Mouse (Mus musculus) regulatory T cell (primary cell): ENCODE data around the gene March2.

ENCODE experiments used
- in situ Hi-C: fragments of 300-600 bp; cut with MboI, MseI; formaldehyde crosslinking; loops from one replicate; pipeline ENCODE4 v1.15.1; 2025; ENCODE audit warnings: high pct_unique_total_duplicates

Gene March2

DNA sequence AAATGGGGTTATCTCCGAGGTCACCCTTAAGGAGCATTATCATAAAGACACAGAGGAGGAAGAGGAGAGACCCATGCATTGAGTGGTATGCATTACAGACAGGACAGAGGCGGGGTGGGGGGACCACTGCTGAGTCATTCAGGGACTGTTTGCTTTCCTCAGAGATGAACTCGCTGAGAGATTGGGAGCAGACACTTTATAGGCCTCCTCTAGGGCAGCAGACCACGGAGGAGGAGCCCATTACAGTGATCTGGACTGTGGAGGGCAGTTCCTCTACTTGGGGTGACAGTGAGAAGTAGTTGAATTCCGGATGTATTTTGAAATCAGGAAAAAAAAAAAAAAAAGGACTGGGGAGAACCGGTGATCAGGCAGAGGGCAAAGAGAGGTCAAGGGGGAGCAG, 78.7 kb downstream of the March2 start:
- in situ Hi-C loops: no loop called here

DNA sequence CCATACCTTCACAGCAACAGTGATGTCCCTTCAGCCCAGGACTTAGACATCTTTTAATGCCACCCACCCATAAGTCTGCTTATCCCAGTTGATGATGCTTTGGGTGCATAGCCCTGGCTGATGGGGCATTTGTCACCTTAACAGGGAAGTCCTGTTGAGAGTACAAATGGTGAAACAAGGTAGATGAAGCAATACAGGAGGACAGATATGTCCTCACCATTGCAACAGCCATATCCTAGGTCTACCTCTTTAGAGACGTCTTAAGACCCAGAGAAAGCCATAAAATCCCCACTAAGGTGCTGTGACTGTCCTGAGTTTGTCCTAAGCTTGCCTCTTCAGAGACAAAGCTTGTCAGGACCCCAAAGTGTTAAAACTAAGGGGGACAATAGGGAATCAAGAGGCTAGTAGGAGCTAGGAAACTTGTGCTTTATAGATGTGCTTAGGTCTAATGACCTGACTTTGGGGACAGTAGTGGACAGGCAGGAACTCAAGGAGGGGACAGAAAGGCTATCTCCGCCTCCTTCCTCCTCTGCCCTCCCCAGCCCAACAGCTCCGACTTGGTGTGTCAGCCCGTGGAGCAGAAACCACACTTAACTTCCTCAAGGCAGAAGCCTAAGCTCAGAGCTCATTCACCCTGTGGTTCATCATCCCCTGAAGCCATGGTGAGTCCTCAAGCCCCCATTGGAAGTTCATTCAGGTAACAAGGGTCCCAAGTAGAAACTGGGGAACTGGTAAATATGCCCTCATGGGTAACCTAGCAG, 80.8 kb downstream of the March2 start, which contains the start of gene Pram1:
Gene Pram1 (plus strand): TSS at position 541 of the 761 bp plus-strand sequence.
- in situ Hi-C loops: no loop called here

DNA sequence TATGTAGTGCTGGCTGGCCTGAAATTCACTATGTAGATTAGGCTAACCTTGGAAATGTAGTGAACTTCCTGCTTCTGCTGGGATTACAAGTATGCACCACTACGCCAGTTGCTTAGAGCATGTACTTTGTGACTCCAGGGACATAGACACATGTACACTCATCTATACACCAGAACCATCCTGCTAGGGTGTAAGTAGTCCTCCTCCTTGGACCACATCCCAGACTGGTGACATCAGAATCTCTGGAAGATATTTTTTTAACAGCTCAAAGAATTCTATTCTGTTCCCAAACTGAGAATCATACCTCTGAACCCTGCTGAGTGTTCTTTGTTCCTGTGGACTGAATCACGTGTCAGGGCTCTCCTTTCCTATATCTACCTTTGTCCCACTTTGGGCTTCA, 81.4 kb downstream of the March2 start:
- in situ Hi-C loops: no loop called here
